15 mouse cellular contexts compared by ENCODE assay signal in the genomic region with DNA sequence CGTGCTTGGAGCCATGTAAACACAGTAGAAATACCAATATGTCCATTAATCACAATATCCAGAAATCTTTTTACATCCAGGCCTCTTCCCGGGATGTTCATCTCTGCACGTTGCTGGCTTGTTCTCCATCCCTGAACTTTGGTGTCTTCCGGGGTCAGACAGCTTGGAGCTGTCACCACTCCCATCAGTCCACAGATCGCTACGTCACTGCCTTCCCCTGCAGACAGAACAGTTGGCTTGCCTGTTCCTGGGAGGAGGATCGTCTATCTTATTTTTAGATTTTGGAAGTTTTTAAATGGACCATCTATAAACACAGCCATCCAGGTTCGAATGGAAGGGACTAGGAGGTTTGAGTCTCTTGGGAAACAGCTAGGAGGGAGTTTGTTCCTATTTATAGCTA.
DNase-seq lines count a peak whose midpoint lies in the region; ATAC-seq and TF ChIP-seq lines count a peak whose summit lies in the region.
"Had no signal": no experiment of that assay in that cellular context is flagged by ENCODE, and none has a peak within 500 bp of the region (broad histone marks: within the 10 kb centered on the region; RNA-seq: fewer than 3 reads in every experiment).

No protein-coding gene starts in this region.

- WGBS in stomach, embryonic 14.5 days = 26% methylated on average over 8 of the region's 8 CpGs
- WGBS in stomach, postnatal 0 days = 28% methylated on average over 8 of the region's 8 CpGs
- WGBS in neural tube, embryonic 15.5 days = 81% methylated on average over 8 of the region's 8 CpGs

- ATAC-seq in stomach, embryonic 14.5 days (ENCODE audit: insufficient number of reproducible peaks, insufficient read depth, low FRiP score, low read depth) = peak; percentile 72; the same call in 1 of the 2 replicates
- ATAC-seq in stomach, postnatal 0 days (ENCODE audit: low FRiP score, low TSS enrichment) = no peak; the same call in 1 of the 2 replicates
- no peak for ATAC-seq in neural tube, embryonic 15.5 days (ENCODE audit: low FRiP score)
- ATAC-seq: forebrain, embryonic 15.5 days had no signal

- no peak overlapping the region for H3K4me2 ChIP-seq in stomach, embryonic 14.5 days (replicated peaks; ENCODE audit: low read depth, low read length)
- H3K4me2 ChIP-seq in stomach, postnatal 0 days (replicated peaks; ENCODE audit: low read depth) = no peak overlapping the region
- no peak overlapping the region for H3K4me2 ChIP-seq in neural tube, embryonic 15.5 days
- H3K4me2 ChIP-seq: forebrain, embryonic 15.5 days; neural tube, embryonic 13.5 days had no signal

- H3K9ac ChIP-seq in stomach, embryonic 14.5 days (replicated peaks; ENCODE audit: low read depth, low read length) = no peak overlapping the region
- H3K9ac ChIP-seq in stomach, postnatal 0 days (ENCODE audit: low read length) = no peak overlapping the region
- H3K9ac ChIP-seq in neural tube, embryonic 15.5 days (replicated peaks) = no peak overlapping the region
- H3K9ac ChIP-seq: forebrain, embryonic 15.5 days; neural tube, embryonic 13.5 days had no signal

- H3K27me3 ChIP-seq in stomach, embryonic 14.5 days (ENCODE audit: control insufficient read depth, insufficient read depth, low read length) = no peaks in the 10 kb centered on the region
- H3K27me3 ChIP-seq in stomach, postnatal 0 days (ENCODE audit: control insufficient read depth, insufficient read depth, low read length) = no peaks in the 10 kb centered on the region
- H3K27me3 ChIP-seq in neural tube, embryonic 15.5 days (replicated peaks) = no peaks in the 10 kb centered on the region
- H3K27me3 ChIP-seq: CH12.LX; forebrain, embryonic 15.5 days; neural tube, embryonic 13.5 days had no signal

- H3K9me3 ChIP-seq in stomach, embryonic 14.5 days (ENCODE audit: control insufficient read depth, low read depth, low read length) = no peaks in the 10 kb centered on the region
- no peaks in the 10 kb centered on the region for H3K9me3 ChIP-seq in stomach, postnatal 0 days (ENCODE audit: control insufficient read depth, low read length)
- H3K9me3 ChIP-seq in neural tube, embryonic 15.5 days (replicated peaks) = no peaks in the 10 kb centered on the region
- H3K9me3 ChIP-seq: forebrain, embryonic 15.5 days; midbrain, embryonic 10.5 days; neural tube, embryonic 13.5 days had no signal

- H3K4me1 ChIP-seq in stomach, embryonic 14.5 days (ENCODE audit: control insufficient read depth, insufficient read depth, low read length) = peaks cover 7% of the 10 kb centered on the region; the same call in 1 of the 2 replicates
- no peaks in the 10 kb centered on the region for H3K4me1 ChIP-seq in stomach, postnatal 0 days (replicated peaks; ENCODE audit: control insufficient read depth, insufficient read depth)
- H3K4me1 ChIP-seq in neural tube, embryonic 15.5 days = no peaks in the 10 kb centered on the region
- H3K4me1 ChIP-seq: forebrain, embryonic 15.5 days; neural tube, embryonic 13.5 days had no signal

- intact Hi-C loops in heart, postnatal 25 days (cut with DNase I) = no loop called here

- no peak for TF ChIP-seq CTCF in stomach, postnatal 0 days (IDR thresholded peaks at IDR 0.05; ENCODE audit: low read depth)

- peak overlapping the region; percentile 0; the same call in 1 of the 2 replicates for H3K27ac ChIP-seq in stomach, embryonic 14.5 days (ENCODE audit: low read length)
- no peak overlapping the region for H3K27ac ChIP-seq in stomach, postnatal 0 days (replicated peaks)
- no peak overlapping the region for H3K27ac ChIP-seq in neural tube, embryonic 15.5 days (replicated peaks)
- H3K27ac ChIP-seq: forebrain, embryonic 15.5 days; heart, adult 2 months; neural tube, embryonic 13.5 days had no signal

- TF ChIP-seq EP300 in stomach, postnatal 0 days (optimal IDR thresholded peaks at IDR 0.05) = no peak

- H3K36me3 ChIP-seq in stomach, embryonic 14.5 days (ENCODE audit: control insufficient read depth, insufficient read depth, low read length) = no peaks in the 10 kb centered on the region
- H3K36me3 ChIP-seq in stomach, postnatal 0 days (ENCODE audit: control insufficient read depth, insufficient read depth, low read length) = no peaks in the 10 kb centered on the region
- H3K36me3 ChIP-seq in neural tube, embryonic 15.5 days = no peaks in the 10 kb centered on the region
- H3K36me3 ChIP-seq: forebrain, embryonic 15.5 days; midbrain, embryonic 10.5 days; neural tube, embryonic 13.5 days had no signal

- no peak overlapping the region for H3K4me3 ChIP-seq in stomach, embryonic 14.5 days (ENCODE audit: low read depth, low read length)
- no peak overlapping the region for H3K4me3 ChIP-seq in stomach, postnatal 0 days (ENCODE audit: low read depth, low read length)
- no peak overlapping the region for H3K4me3 ChIP-seq in neural tube, embryonic 15.5 days (replicated peaks)
- H3K4me3 ChIP-seq: forebrain, embryonic 15.5 days; heart, adult 2 months; midbrain, embryonic 10.5 days; neural tube, embryonic 13.5 days had no signal

- peak; percentile 96 for DNase-seq in heart, adult 11 months
- no peak for DNase-seq in heart, postnatal 25 days (ENCODE audit: low spot score)
- peak; percentile 45 for DNase-seq in kidney, adult 9 months
- no peak for DNase-seq in kidney, adult 8-10 months
- DNase-seq in stomach, postnatal 0 days (ENCODE audit: low spot score) = no peak
- no peak for DNase-seq in cerebellum, adult 11-12 months
- DNase-seq: cerebellum, postnatal 25 days; layer of hippocampus, adult 9-11 months had no signal

Comparison
In these comparisons a context has a peak if more than half of its experiments do, and no peak if none do; other contexts are left out.
1. DNase-seq: peak in heart, adult 11 months (single experiment) and kidney, adult 9 months (single experiment); none in heart, postnatal 25 days (single experiment), kidney, adult 8-10 months (0 of 2), stomach, postnatal 0 days (single experiment) and cerebellum, adult 11-12 months (single experiment).